Mouse (Mus musculus) heart, adult 2 months (tissue): ENCODE results near the gene Rerg. TPM values are rescaled to one million over a fixed set of nuclear protein-coding genes. Genes with fewer than 3 reads are reported as not detected.
"Not testable (repeated sequence)": the region's sequence is repeated elsewhere in the genome, so short reads cannot be mapped to it uniquely, and the experiment has no call there.

ENCODE experiments used
- DNase-seq, 2 experiments: peaks; one replicate each; pipeline ENCODE4 v3.0.0; 2021
- H3K27ac ChIP-seq: fragments of 200-600 bp; 2 replicates; pipeline ENCODE4 v1.8.1; 2022
- H3K27me3 ChIP-seq: fragments of 200-500 bp; 2 replicates; pipeline ENCODE4 v1.6.1; 2012; ENCODE audit warnings: mild to moderate bottlenecking, low read length, inconsistent platforms, mixed read lengths; ENCODE audit not compliant: control insufficient read depth, insufficient read depth
- H3K36me3 ChIP-seq: fragments of 200-500 bp; 2 replicates; pipeline ENCODE4 v1.6.1; 2012; ENCODE audit warnings: low read length, inconsistent platforms; ENCODE audit not compliant: control insufficient read depth, insufficient read depth
- H3K4me1 ChIP-seq: fragments of 200-500 bp; 2 replicates; pipeline ENCODE4 v1.6.1; 2011; ENCODE audit warnings: low read length; ENCODE audit not compliant: control insufficient read depth, insufficient read depth
- H3K4me3 ChIP-seq: fragments of 200-600 bp; 2 replicates; pipeline ENCODE4 v1.8.1; 2022
- H3K79me2 ChIP-seq: fragments of 200-500 bp; replicated peaks from 2 replicates; pipeline ENCODE4 v1.6.1; 2012; ENCODE audit warnings: mild to moderate bottlenecking, inconsistent platforms, low read length, moderate library complexity, mixed read lengths; ENCODE audit not compliant: control insufficient read depth, insufficient read depth
- H3K9ac ChIP-seq: fragments of 200-500 bp; 2 replicates; pipeline ENCODE4 v1.6.1; 2012; ENCODE audit warnings: low read depth, mild to moderate bottlenecking, control low read depth, inconsistent platforms, low read length, mixed read lengths
- CTCF ChIP-seq: fragments of 200-600 bp; IDR thresholded peaks from 2 replicates; pipeline ENCODE4 v1.8.1; 2022; ENCODE audit warnings: antibody characterized with exemption, mild to moderate bottlenecking, moderate library complexity
- EP300 ChIP-seq: fragments of 200-500 bp; IDR thresholded peaks from 2 replicates; pipeline ENCODE4 v1.6.1; 2011; ENCODE audit warnings: low read depth, low read length, control low read depth; ENCODE audit not compliant: insufficient read depth
- POLR2A ChIP-seq: fragments of 200-500 bp; IDR thresholded peaks from 2 replicates; pipeline ENCODE4 v1.6.1; 2011; ENCODE audit warnings: mild to moderate bottlenecking, low read depth, low read length, control low read depth; ENCODE audit not compliant: insufficient read depth
- WGBS: fragments of 180-500 bp; shearing (Covaris S2); methylation state at CpG from one replicate; pipeline ENCODE4 v1.1.7; 2018; 5-methylcytosine and 5-hydroxymethylcytosine counted together
- intact Hi-C: fragments of 180-260 bp; cut with DNase I; formaldehyde crosslinking; loops from one replicate; pipeline ENCODE4 v1.15.1; 2025
- polyA plus RNA-seq: library from polyadenylated mRNA; depleted of rRNA; stranded (reverse); fragments of >200 nt; gene quantifications from 2 replicates; pipeline ENCODE4 v1.2.3, GENCODE M21; 2012
- total RNA-seq, 2 experiments: library from RNA; stranded (reverse); gene quantifications; 2 replicates each; pipeline ENCODE4 v1.2.3; 2021

Gene Rerg
- total and polyA plus RNA-seq, 3 experiments, result 1.5 to 4.5 (median 3.2) TPM

GRCm38 (mm10) chr6:137053006-137053405 is 117.3 kb downstream of the Rerg start:
- Histone ChIP-seq H3K79me2 (no peaks in the 10 kb centered on the region), H3K4me1 (no peaks in the 10 kb centered on the region), H3K36me3 (no peaks in the 10 kb centered on the region), H3K9ac (no peak overlapping the region), H3K27ac (no peak overlapping the region), H3K4me3 (no peak overlapping the region), H3K27me3 (no peaks in the 10 kb centered on the region)
- intact Hi-C loops, result no loop called here
- TF ChIP-seq CTCF (no peak), EP300 (no peak), POLR2A (no peak)
- WGBS, result 90% methylated on average over 9 of the region's 9 CpGs
- no peak for DNase-seq

GRCm38 (mm10) chr6:137047036-137047435 is 123.3 kb downstream of the Rerg start:
- no peak for TF ChIP-seq EP300
- TF ChIP-seq CTCF, result no peak
- no peak for TF ChIP-seq POLR2A
- Histone ChIP-seq H3K4me3 (no peak overlapping the region), H3K79me2 (no peaks in the 10 kb centered on the region), H3K27ac (no peak overlapping the region), H3K36me3 (no peaks in the 10 kb centered on the region), H3K4me1 (no peaks in the 10 kb centered on the region), H3K27me3 (no peaks in the 10 kb centered on the region), H3K9ac (no peak overlapping the region)
- intact Hi-C loops, result no loop called here
- 90% methylated on average over 11 of the region's 11 CpGs for WGBS
- DNase-seq, result no peak

GRCm38 (mm10) chr6:137045011-137045504 is 125.2 kb downstream of the Rerg start:
- WGBS, result 62% methylated on average over 9 of the region's 9 CpGs

GRCm38 (mm10) chr6:137035611-137036395 is 134.5 kb downstream of the Rerg start:
- H3K36me3 ChIP-seq, H3K79me2 ChIP-seq, H3K9ac ChIP-seq, H3K27ac ChIP-seq, H3K4me3 ChIP-seq, DNase-seq, H3K27me3 ChIP-seq, intact Hi-C loops, H3K4me1 ChIP-seq: not testable (repeated sequence)
- WGBS, result 81% methylated on average over 8 of the region's 8 CpGs

More at GRCm38 (mm10) chr6:137045011-137045504, 125.2 kb downstream of the Rerg start:
- intact Hi-C loops, result no loop called here
- H3K9ac ChIP-seq, result no peak overlapping the region
- H3K4me1 ChIP-seq, result no peaks in the 10 kb centered on the region
- DNase-seq, result no peak
- no peaks in the 10 kb centered on the region for H3K27me3 ChIP-seq
- no peaks in the 10 kb centered on the region for H3K79me2 ChIP-seq
- no peak overlapping the region for H3K27ac ChIP-seq
- TF ChIP-seq POLR2A (no peak), EP300 (no peak), CTCF (no peak)
- no peak overlapping the region for H3K4me3 ChIP-seq
- no peaks in the 10 kb centered on the region for H3K36me3 ChIP-seq

GRCm38 (mm10) chr6:137030611-137031097 is 139.6 kb downstream of the Rerg start:
- Histone ChIP-seq H3K4me1 (no peaks in the 10 kb centered on the region), H3K4me3 (no peak overlapping the region), H3K79me2 (no peaks in the 10 kb centered on the region), H3K27me3 (no peaks in the 10 kb centered on the region), H3K27ac (no peak overlapping the region), H3K36me3 (no peaks in the 10 kb centered on the region), H3K9ac (no peak overlapping the region)
- intact Hi-C loops, result no loop called here
- no peak for TF ChIP-seq POLR2A
- TF ChIP-seq EP300, result no peak
- no peak for TF ChIP-seq CTCF
- 79% methylated on average over 6 of the region's 6 CpGs for WGBS
- no peak for DNase-seq

GRCm38 (mm10) chr6:137029931-137030610 is 140.2 kb downstream of the Rerg start:
- WGBS, result 78% methylated on average over 7 of the region's 7 CpGs
- TF ChIP-seq POLR2A (no peak), CTCF (no peak), EP300 (no peak)
- Histone ChIP-seq H3K4me1 (no peaks in the 10 kb centered on the region), H3K27ac (no peak overlapping the region), H3K27me3 (no peaks in the 10 kb centered on the region), H3K79me2 (no peaks in the 10 kb centered on the region), H3K4me3 (no peak overlapping the region), H3K36me3 (no peaks in the 10 kb centered on the region), H3K9ac (no peak overlapping the region)
- intact Hi-C loops, result no loop called here
- no peak for DNase-seq
